Mouse (Mus musculus) neutrophil, adult 5-6 weeks (primary cell): ENCODE measurements around the gene Cog4. TPM values are rescaled to one million over a fixed set of nuclear protein-coding genes. Genes with fewer than 3 reads are reported as not detected.
"Not testable (repeated sequence)": the region's sequence is repeated elsewhere in the genome, so short reads cannot be mapped to it uniquely, and the experiment has no call there.

Source experiments
- ATAC-seq: fragments of 151-379, 151-347 bp; 2 replicates; pipeline ENCODE4 v1.8.0; 2017; ENCODE audit warnings: mild to moderate bottlenecking, moderate TSS enrichment; ENCODE audit not compliant: insufficient number of reproducible peaks, poor library complexity, low FRiP score, severe bottlenecking; ENCODE audit errors: extremely low read depth
- total RNA-seq: library from RNA; stranded (forward); fragments of 200-1000 nt; gene quantifications from 2 replicates; pipeline ENCODE4 v1.2.3, GENCODE M21; 2017

Gene Cog4
- total RNA-seq, 1 experiment from 2014 or later = 53.1 TPM

- ATAC-seq = no peak
These were observed 37.4 kb downstream of the Cog4 start for GRCm38 (mm10) chr8:110883824-110884223.

GRCm38 (mm10) chr8:110886634-110887033 is 40.2 kb downstream of the Cog4 start:
- ATAC-seq = no peak

- no peak for ATAC-seq
These were observed 41.2 kb downstream of the Cog4 start for GRCm38 (mm10) chr8:110887551-110887950.

- ATAC-seq = no peak
These were observed 42.0 kb downstream of the Cog4 start for GRCm38 (mm10) chr8:110888441-110888840.

- ATAC-seq = no peak
These were observed 42.5 kb downstream of the Cog4 start for GRCm38 (mm10) chr8:110888860-110889259.

GRCm38 (mm10) chr8:110889904-110890470 is 43.6 kb downstream of the Cog4 start:
- no peak for ATAC-seq

GRCm38 (mm10) chr8:110892040-110892439 is 45.6 kb downstream of the Cog4 start:
- no peak for ATAC-seq

GRCm38 (mm10) chr8:110892913-110893312 is 46.5 kb downstream of the Cog4 start:
- no peak for ATAC-seq

GRCm38 (mm10) chr8:110894851-110895250 is 48.5 kb downstream of the Cog4 start:
- ATAC-seq = no peak

GRCm38 (mm10) chr8:110895254-110895653 is 48.9 kb downstream of the Cog4 start:
- ATAC-seq = no peak

GRCm38 (mm10) chr8:110895812-110896211 is 49.4 kb downstream of the Cog4 start:
- no peak for ATAC-seq

GRCm38 (mm10) chr8:110897495-110897894 is 51.1 kb downstream of the Cog4 start:
- ATAC-seq = no peak

- no peak for ATAC-seq
These were observed 54.7 kb downstream of the Cog4 start for GRCm38 (mm10) chr8:110901056-110901455.

GRCm38 (mm10) chr8:110901839-110902578 is 55.6 kb downstream of the Cog4 start, which contains the start of gene Fuk:
TSS of gene Fuk (minus strand) at chr8:110902488.
- ATAC-seq = peak; percentile 84

- no peak for ATAC-seq
These were observed 56.2 kb downstream of the Cog4 start for GRCm38 (mm10) chr8:110902579-110902965.

GRCm38 (mm10) chr8:110905404-110905803 is 59.0 kb downstream of the Cog4 start:
- no peak for ATAC-seq

- no peak for ATAC-seq
These were observed 60.3 kb downstream of the Cog4 start for GRCm38 (mm10) chr8:110906682-110907081.

- not testable (repeated sequence) for ATAC-seq
These were observed 63.5 kb downstream of the Cog4 start for GRCm38 (mm10) chr8:110909850-110910249.

- ATAC-seq = peak; percentile 86
These were observed 65.5 kb downstream of the Cog4 start for GRCm38 (mm10) chr8:110911576-110912570.
